Mouse (Mus musculus) large intestine, adult 2 months (tissue): ENCODE measurements around the gene Pank3. TPM values are rescaled to one million over a fixed set of nuclear protein-coding genes. Genes with fewer than 3 reads are reported as not detected.
"Not testable (repeated sequence)": the region's sequence is repeated elsewhere in the genome, so short reads cannot be mapped to it uniquely, and the experiment has no call there.

ENCODE experiments used
- DNase-seq: peaks from one replicate; pipeline ENCODE4 v3.0.0-alpha.2; 2012; ENCODE audit warnings: low read depth, low spot score
- WGBS: fragments of 180-500 bp; shearing (Covaris S2); methylation state at CpG from one replicate; pipeline ENCODE4 v1.1.7; 2018; 5-methylcytosine and 5-hydroxymethylcytosine counted together
- polyA plus RNA-seq: library from polyadenylated mRNA; depleted of rRNA; stranded (reverse); fragments of >200 nt; gene quantifications from 2 replicates; pipeline ENCODE4 v1.2.3, GENCODE M21; 2012; rRNA removed

The Pank3 gene
- polyA plus RNA-seq, 1 experiment, result 7.8 TPM

- DNase-seq, result no peak
- 76% methylated on average over 5 of the region's 5 CpGs for WGBS
These were observed 68.2 kb downstream of the Pank3 start for GRCm38 (mm10) chr11:35837156-35838126.

DNA sequence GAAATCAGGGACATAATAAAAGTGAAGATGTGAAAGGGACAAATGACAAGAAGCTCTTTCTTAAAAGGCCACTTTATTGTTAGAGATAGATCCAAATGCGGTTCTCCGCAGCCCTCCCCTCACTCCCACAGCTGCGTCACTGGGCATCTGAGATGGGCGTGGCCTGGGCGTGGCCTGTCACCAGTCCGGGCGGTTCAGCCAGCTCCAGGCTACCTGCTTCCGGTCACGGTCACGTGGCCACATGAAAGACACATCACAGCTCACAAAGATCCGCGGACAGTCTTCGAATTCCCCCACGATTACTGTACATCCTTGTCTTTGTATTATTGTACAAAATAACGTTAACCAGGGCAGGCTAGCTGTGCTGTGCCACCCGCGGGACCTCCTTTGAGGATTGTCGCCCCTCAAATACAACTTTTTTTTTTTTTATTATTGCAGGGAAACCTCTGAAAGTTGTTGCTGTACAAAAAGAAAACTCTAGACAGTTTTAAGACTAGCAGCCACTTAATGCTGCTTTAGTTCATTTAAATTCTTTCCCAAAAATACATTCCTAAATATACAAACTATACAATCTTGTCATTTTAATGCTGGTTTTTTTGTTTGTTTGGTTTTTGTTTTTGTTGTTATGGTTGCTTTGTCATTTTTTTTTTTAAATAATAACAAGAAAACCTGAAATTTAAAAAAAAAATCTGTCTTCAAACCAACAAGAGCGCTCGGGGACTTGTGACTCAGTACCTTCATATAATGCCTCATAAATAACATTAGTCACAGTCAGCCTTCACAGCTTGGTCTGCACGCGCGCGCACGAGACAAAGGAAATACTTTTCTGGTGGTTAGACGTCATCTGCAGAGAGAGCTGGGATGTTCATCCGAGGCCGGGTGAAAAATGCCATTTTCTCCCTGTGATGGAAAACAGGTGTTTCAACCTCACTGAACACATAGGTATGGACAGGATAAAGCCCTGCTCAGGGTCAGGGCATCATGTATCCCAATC lies 69.4 kb downstream of the Pank3 start:
- WGBS, result 24% methylated on average over 28 of the region's 28 CpGs
- DNase-seq, result peak; percentile 58

DNA sequence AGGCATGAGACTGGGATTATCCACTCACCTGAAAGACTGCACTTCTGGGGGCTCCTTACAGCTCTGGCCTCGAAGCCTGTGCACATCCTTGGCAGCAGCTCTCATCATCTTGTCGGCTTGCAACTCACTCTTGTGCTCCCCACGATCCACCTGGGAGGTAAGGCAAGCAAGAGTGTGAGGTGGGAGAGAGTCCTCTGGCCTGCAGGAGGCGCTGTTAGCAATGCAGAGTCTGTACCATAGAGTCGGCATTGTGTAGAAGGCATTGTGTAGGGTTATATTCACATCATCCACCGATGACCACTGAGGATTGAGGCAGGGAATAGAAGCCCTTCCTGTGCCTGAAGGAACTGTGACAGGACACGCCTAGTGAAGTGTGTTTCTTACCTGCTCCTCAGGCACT lies 71.0 kb downstream of the Pank3 start:
- DNase-seq, result no peak
- 84% methylated on average over 7 of the region's 7 CpGs for WGBS

DNA sequence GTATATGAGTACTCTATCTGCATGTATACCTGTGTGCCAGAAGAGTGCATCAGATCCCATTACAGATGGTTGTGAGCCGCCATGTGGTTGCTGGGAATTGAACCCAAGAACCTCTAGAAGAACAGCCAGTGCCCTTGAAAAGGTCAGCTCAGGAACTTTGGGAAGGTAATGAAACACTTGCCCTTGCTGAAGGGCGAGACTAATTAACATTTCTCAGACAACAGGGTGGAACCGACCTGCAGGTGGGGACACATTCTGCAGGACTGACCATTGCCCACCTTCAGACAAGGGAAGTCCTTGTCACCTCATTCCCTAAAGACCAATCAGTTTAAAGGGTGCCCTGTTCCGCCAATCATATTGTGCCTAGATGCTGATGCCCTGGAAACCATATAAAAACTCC lies 71.5 kb downstream of the Pank3 start:
- 92% methylated on average over 4 of the region's 4 CpGs for WGBS
- not testable (repeated sequence) for DNase-seq

Other genes with a start within 250 kb of the Pank3 start
- gene Fbll1, start 29.4 kb downstream of the Pank3 start, polyA plus RNA-seq, result 0.10 TPM in 2 replicates
- gene Rars, start 65.0 kb downstream of the Pank3 start, polyA plus RNA-seq, result 37.2 and 37.3 TPM in 2 replicates
- gene Wwc1, start 211.0 kb downstream of the Pank3 start, polyA plus RNA-seq, result 20.3 and 35.1 TPM in 2 replicates